Mouse (Mus musculus): ENCODE measurements around the gene Krt88. TPM values are rescaled to one million over a fixed set of nuclear protein-coding genes. Genes with fewer than 3 reads are reported as not detected.

Krt88 gene
- not detected for total RNA-seq (2023)

DNA sequence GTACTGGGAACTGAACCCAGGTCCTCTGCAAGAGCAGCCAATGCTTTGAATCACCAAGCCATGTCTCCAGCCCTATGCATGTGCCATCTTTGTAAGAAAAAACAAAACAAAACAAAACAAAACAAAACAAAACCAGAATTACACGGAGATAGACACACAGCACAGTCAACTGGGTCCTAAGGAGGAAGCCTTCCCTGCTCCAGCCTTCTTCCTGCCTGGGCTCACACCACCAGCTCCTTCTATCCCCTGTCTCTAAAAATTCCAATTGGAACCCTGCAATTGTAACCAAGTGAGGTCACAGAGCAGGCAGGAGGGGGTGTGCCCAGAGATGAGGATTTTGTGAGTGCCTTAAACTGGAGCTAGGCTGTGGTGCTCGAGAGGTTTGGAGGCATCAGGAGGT lies at the start of gene Krt88:
Gene Krt88, plus strand, starts transcription at position 301 of the 400 bp plus-strand sequence.

DNA sequence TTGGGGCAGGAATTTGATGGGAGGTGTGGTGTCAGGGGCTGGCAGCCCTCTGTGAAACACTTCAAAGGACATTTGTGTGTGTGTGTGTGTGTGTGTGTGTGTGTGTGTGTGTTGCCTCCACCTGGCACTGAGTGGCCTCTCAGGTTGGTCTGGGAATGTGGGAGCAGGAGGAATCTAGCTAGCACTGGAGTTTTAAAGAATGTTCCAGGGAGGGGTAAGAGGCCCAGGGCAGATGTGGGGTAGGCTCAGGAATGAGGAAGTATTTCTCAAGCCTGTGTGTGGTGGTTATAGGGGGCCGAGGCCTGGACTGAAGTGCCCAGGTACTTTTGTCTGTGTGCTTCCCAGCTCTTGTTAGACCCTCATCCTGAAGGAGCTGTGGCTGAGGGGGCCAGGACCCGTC lies 36.8 kb upstream of the Krt88 start, which contains the start of gene Krt7:
Gene Krt7, plus strand, starts transcription at position 269 of the 400 bp plus-strand sequence.

DNA sequence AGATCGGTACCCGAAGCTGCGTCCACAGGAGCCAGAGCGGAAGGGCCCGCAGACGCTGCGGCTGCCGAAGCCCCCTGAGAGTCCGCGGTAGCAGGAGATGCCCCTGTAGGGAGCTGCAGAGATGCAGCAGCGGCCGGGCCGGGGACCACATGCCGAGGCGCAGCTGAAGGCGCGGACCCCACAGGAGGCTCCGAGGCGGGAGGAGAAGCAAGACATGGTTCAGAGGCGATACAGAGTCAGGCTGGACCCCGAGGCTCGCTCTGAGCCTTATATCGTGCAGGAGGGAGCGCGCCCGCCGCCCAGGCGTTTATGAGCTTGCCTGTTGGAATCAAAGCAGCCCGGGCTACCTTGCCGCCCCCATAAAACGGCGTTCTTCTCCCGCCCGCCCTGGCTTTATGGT lies 9.0 kb upstream of the Krt88 start, which contains the start of gene Krt87:
Gene Krt87, minus strand, starts transcription at position 250 of the 400 bp plus-strand sequence.

DNA sequence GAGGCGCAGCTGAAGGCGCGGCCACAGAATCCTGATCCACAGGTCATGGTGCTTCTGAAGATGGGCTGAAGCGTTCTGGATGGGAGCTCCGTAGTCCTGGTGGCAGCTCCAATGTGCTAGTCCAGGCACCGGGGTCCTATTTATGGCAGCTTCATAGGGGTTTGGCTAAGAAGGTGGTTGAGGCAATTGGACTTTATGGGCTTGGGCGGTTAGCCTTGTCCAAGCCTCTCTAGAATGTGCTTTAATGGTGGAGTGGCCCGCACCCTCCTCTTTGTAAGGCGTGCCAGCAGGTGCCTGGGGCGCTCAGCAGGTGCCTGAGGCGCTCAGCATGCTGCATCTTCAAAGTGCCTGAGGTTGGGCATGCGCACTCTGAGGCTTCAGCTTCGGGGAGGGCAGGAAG lies 16.1 kb downstream of the Krt88 start, which contains the start of gene Krt81:
Gene Krt81, minus strand, starts transcription at position 101 of the 400 bp plus-strand sequence.

DNA sequence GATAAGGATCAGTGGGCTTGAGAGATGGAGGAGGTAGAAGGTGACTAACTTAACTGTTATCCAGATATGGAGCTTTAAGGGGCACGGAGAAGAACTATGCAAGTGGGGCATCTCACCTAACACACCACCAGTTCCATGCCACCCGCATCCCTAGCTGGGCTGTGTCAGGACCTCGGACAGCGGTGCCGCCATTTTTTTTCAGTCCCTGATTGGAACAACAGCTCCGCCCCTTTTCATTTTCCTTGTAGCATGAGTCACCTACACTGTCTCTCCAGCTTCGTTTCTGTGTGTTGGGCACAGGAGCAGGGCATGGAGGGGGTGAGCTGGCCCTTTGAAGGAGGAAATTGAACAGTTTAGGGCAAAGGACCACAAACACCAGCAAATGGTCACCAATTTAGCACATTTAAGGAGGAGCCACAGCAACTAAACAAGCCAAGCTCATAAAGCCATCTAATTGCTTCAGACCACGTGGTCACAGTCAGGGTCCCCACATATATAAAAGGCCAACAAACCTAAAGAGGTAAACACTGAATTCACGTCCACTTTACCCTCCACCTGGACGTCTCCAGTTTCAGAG lies 25.5 kb downstream of the Krt88 start, which contains the start of gene Krt86:
Gene Krt86, plus strand, starts transcription at position 527 of the 577 bp plus-strand sequence.

DNA sequence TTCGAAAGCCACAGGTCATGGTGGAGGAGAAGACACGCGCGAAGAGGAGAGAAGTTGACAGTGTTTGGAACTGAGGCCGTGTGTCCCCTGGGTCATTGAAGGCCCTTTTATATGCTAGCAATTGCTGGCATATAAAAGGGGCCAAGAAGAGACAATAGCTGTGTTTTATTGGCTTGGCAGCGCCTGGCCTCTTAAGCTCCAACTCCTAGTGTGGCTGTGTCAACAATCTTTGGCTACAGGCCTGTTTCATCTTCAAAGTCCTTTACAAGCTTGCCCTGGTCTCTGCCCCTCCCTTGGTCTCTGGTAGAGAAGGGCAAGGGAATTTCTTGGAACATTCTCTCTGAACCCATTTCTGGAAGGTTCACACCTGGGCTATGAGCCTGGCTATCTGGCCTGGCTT lies 43.9 kb downstream of the Krt88 start, which contains the start of gene Krt83:
Gene Krt83, minus strand, starts transcription at position 82 of the 400 bp plus-strand sequence.

Other genes with a start within 250 kb of the Krt88 start
- gene Grasp, start 223.6 kb upstream of the Krt88 start, total RNA-seq (2023) = 1 to 10 TPM; 5.5 to 5.7 TPM
- 10 to 100 TPM; 69.2 to 71.1 TPM for gene Nr4a1, start 193.5 kb upstream of the Krt88 start, total RNA-seq (2023)
- gene Atg101, start 163.5 kb upstream of the Krt88 start, total RNA-seq (2023) = 10 to 100 TPM; 54.3 to 69.0 TPM
- 1 to 10 TPM in 1 of 2 experiments, under 1 TPM in 1; 0.50 to 1.1 TPM for gene 6030408B16Rik, start 154.5 kb upstream of the Krt88 start, total RNA-seq (2023)
- not detected for gene Krt80, start 77.6 kb upstream of the Krt88 start, total RNA-seq (2023)
- gene Krt7, start 36.7 kb upstream of the Krt88 start, total RNA-seq (2023) = not detected
- gene Krt87, start 8.9 kb upstream of the Krt88 start, total RNA-seq (2023) = not detected
- not detected for gene Krt81, start 16.0 kb downstream of the Krt88 start, total RNA-seq (2023)
- gene Krt86, start 25.7 kb downstream of the Krt88 start, total RNA-seq (2023) = not detected
- gene Krt83, start 43.8 kb downstream of the Krt88 start, total RNA-seq (2023) = under 1 TPM; 0.55 to 0.95 TPM
- not detected for gene Gm49425, start 69.5 kb downstream of the Krt88 start, total RNA-seq (2023)
- not detected for gene Krt84, start 85.1 kb downstream of the Krt88 start, total RNA-seq (2023)
- gene Krt82, start 102.9 kb downstream of the Krt88 start, total RNA-seq (2023) = not detected
- gene Krt90, start 115.2 kb downstream of the Krt88 start, total RNA-seq (2023) = not detected
- gene Krt75, start 126.2 kb downstream of the Krt88 start, total RNA-seq (2023) = not detected
- not detected for gene Gm5414, start 180.4 kb downstream of the Krt88 start, total RNA-seq (2023)
- gene Gm5478, start 199.6 kb downstream of the Krt88 start, total RNA-seq (2023) = not detected
- not detected for gene Krt6b, start 232.5 kb downstream of the Krt88 start, total RNA-seq (2023)
- not detected for gene Krt6a, start 246.6 kb downstream of the Krt88 start, total RNA-seq (2023)

All from T-cell, adult 66 days (primary cell).